Mouse (Mus musculus) midbrain, embryonic 12.5 days (tissue): ENCODE measurements around the gene Dnajc27. TPM values are rescaled to one million over a fixed set of nuclear protein-coding genes. Genes with fewer than 3 reads are reported as not detected.

Experiments
- ATAC-seq: fragments of 200-750 bp; cut with Nextera tagmentation; 2 replicates; pipeline ENCODE4 v1.8.0; 2017; ENCODE audit warnings: low read depth, moderate TSS enrichment, moderate library complexity; ENCODE audit not compliant: low FRiP score
- H3K27ac ChIP-seq: fragments of 300-500 bp; sonication (generic); replicated peaks from 2 replicates; pipeline ENCODE4 v1.5.1; 2016; ENCODE audit warnings: mild to moderate bottlenecking
- H3K27me3 ChIP-seq: fragments of 300-500 bp; sonication (generic); 2 replicates; pipeline ENCODE4 v1.6.1; 2016; ENCODE audit warnings: mild to moderate bottlenecking
- H3K36me3 ChIP-seq: fragments of 300-500 bp; sonication (generic); 2 replicates; pipeline ENCODE4 v1.6.1; 2016
- H3K4me1 ChIP-seq: fragments of 300-500 bp; sonication (generic); 2 replicates; pipeline ENCODE4 v1.6.1; 2016
- H3K4me2 ChIP-seq: fragments of 300-500 bp; sonication (generic); replicated peaks from 2 replicates; pipeline ENCODE4 v1.6.1; 2016; ENCODE audit warnings: mild to moderate bottlenecking, moderate library complexity
- H3K4me3 ChIP-seq: fragments of 300-500 bp; sonication (generic); 2 replicates; pipeline ENCODE4 v1.5.1; 2016; ENCODE audit warnings: mild to moderate bottlenecking
- H3K9ac ChIP-seq: fragments of 300-500 bp; sonication (generic); replicated peaks from 2 replicates; pipeline ENCODE4 v1.6.1; 2016; ENCODE audit warnings: mild to moderate bottlenecking, moderate library complexity
- H3K9me3 ChIP-seq: fragments of 300-500 bp; sonication (generic); 2 replicates; pipeline ENCODE4 v1.6.1; 2016; ENCODE audit warnings: mild to moderate bottlenecking
- WGBS: fragments of 180-500 bp; shearing (Covaris S2); methylation state at CpG from one replicate; pipeline ENCODE4 v1.1.7; 2016; 5-methylcytosine and 5-hydroxymethylcytosine counted together
- polyA plus RNA-seq: library from polyadenylated mRNA; unstranded; fragments of >200 nt; fragmentation: Nextera tagmentation; extraction: Ambion mirVana; gene quantifications from 2 replicates; pipeline ENCODE4 v1.2.1, GENCODE M21; 2016

The Dnajc27 gene
- polyA plus RNA-seq, 1 experiment from 2014 or later, result 14.2 TPM

- no peaks in the 10 kb centered on the region for H3K27me3 ChIP-seq
- no peak overlapping the region for H3K4me3 ChIP-seq
- H3K27ac ChIP-seq, result no peak overlapping the region
- H3K36me3 ChIP-seq, result no peaks in the 10 kb centered on the region
- no peak for ATAC-seq
- H3K9me3 ChIP-seq, result no peaks in the 10 kb centered on the region
- no peak overlapping the region for H3K4me2 ChIP-seq
- WGBS, result 66% methylated on average over 9 of the region's 9 CpGs
- H3K9ac ChIP-seq, result no peak overlapping the region
- H3K4me1 ChIP-seq, result no peaks in the 10 kb centered on the region
These were observed 24.1 kb upstream of the Dnajc27 start for GRCm38 (mm10) chr12:4058321-4058720.

DNA sequence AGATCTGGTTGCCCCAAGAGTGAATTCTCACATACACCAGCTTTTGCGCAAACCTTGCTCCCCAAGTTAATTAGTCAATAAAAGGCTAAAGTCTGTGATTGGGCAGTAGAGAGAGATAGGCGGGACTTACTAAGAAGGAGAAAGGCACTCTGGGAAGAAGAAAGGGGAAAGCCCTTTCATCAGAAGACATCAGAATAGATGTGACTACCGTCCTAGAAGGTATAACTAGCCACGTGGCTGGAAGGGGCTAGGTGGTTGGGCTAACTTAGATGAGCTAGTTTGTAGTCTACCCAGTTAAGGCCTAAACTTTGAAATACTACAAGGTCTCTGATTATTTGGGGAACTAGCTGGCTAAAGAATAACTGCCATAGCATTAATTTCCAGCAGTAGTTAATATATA is 22.7 kb upstream of the Dnajc27 start:
- ATAC-seq, result no peak
- Histone ChIP-seq H3K4me3 (no peak overlapping the region), H3K9ac (no peak overlapping the region), H3K27ac (no peak overlapping the region), H3K4me1 (no peaks in the 10 kb centered on the region), H3K9me3 (no peaks in the 10 kb centered on the region), H3K36me3 (no peaks in the 10 kb centered on the region), H3K27me3 (no peaks in the 10 kb centered on the region), H3K4me2 (no peak overlapping the region)
- WGBS, result 80% methylated on average over 4 of the region's 4 CpGs

GRCm38 (mm10) chr12:4065498-4065897 is 16.9 kb upstream of the Dnajc27 start:
- Histone ChIP-seq H3K4me2 (no peak overlapping the region), H3K27me3 (no peaks in the 10 kb centered on the region), H3K9me3 (no peaks in the 10 kb centered on the region), H3K4me3 (no peak overlapping the region), H3K9ac (no peak overlapping the region), H3K36me3 (no peaks in the 10 kb centered on the region), H3K4me1 (no peaks in the 10 kb centered on the region), H3K27ac (no peak overlapping the region)
- no peak for ATAC-seq
- WGBS, result 98% methylated on average over 2 of the region's 2 CpGs

GRCm38 (mm10) chr12:4065944-4066343 is 16.4 kb upstream of the Dnajc27 start:
- H3K4me3 ChIP-seq, result no peak overlapping the region
- H3K4me1 ChIP-seq, result no peaks in the 10 kb centered on the region
- 81% methylated on average over 8 of the region's 8 CpGs for WGBS
- no peak overlapping the region for H3K27ac ChIP-seq
- no peaks in the 10 kb centered on the region for H3K27me3 ChIP-seq
- ATAC-seq, result no peak
- no peak overlapping the region for H3K9ac ChIP-seq
- H3K4me2 ChIP-seq, result no peak overlapping the region
- H3K9me3 ChIP-seq, result no peaks in the 10 kb centered on the region
- H3K36me3 ChIP-seq, result no peaks in the 10 kb centered on the region

GRCm38 (mm10) chr12:4066681-4067459 is 15.5 kb upstream of the Dnajc27 start:
- Histone ChIP-seq H3K9ac (no peak overlapping the region), H3K4me1 (no peaks in the 10 kb centered on the region)
- ATAC-seq, result no peak

DNA sequence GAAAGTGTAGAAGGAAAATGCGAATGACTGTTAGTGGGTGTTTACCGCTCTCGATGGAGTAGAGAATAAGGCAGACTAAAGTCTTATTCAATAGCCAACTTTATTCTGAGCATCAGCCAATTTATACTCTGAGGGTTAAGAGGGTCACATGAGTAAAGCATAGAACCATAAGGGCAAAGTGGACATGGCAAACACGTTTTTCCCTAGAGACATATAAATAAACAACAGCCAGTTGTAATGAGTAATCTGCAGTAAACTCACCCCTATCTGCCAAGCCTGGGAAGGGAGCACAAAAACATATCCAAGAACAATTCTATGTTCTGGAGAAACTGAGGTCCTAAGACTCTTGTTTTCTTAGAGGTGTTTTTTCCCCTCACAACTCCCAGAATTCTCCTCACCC is 13.8 kb upstream of the Dnajc27 start:
- Histone ChIP-seq H3K4me2 (no peak overlapping the region), H3K9ac (no peak overlapping the region), H3K27ac (no peak overlapping the region), H3K4me3 (no peak overlapping the region), H3K36me3 (no peaks in the 10 kb centered on the region), H3K9me3 (no peaks in the 10 kb centered on the region), H3K4me1 (no peaks in the 10 kb centered on the region), H3K27me3 (no peaks in the 10 kb centered on the region)
- ATAC-seq, result no peak
- WGBS, result 85% methylated on average over 4 of the region's 4 CpGs

More at GRCm38 (mm10) chr12:4066681-4067459, 15.5 kb upstream of the Dnajc27 start:
- no peaks in the 10 kb centered on the region for H3K9me3 ChIP-seq
- no peak overlapping the region for H3K4me2 ChIP-seq
- no peak overlapping the region for H3K27ac ChIP-seq
- no peak overlapping the region for H3K4me3 ChIP-seq
- 78% methylated on average over 6 of the region's 6 CpGs for WGBS
- no peaks in the 10 kb centered on the region for H3K36me3 ChIP-seq
- H3K27me3 ChIP-seq, result no peaks in the 10 kb centered on the region

DNA sequence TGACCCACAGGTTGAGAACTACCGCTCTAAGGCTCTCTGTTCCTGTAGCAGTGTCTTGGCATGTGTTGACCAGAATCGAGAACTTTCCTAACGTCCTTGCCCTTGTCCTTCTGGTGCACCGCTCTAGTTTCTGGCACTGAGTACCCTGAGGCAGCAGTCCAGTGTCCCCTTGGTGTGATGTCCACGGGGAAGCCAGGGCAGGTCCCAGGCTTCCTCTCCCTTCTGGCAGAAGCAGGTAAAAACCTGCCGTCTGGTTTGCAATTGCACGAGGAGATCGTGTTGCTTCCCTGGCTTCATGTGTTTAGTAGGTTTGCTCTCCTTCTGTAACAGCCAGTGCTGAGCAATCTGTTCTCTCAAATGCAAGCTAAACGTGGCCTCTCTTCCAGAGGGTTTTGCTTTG is 10.7 kb upstream of the Dnajc27 start:
- no peak overlapping the region for H3K4me2 ChIP-seq
- H3K4me1 ChIP-seq, result no peaks in the 10 kb centered on the region
- H3K36me3 ChIP-seq, result no peaks in the 10 kb centered on the region
- H3K27ac ChIP-seq, result no peak overlapping the region
- no peaks in the 10 kb centered on the region for H3K27me3 ChIP-seq
- no peak overlapping the region for H3K9ac ChIP-seq
- no peak overlapping the region for H3K4me3 ChIP-seq
- no peak for ATAC-seq
- no peaks in the 10 kb centered on the region for H3K9me3 ChIP-seq
- 85% methylated on average over 9 of the region's 9 CpGs for WGBS

GRCm38 (mm10) chr12:4075407-4075806 is 7.0 kb upstream of the Dnajc27 start:
- ATAC-seq, result no peak
- no peaks in the 10 kb centered on the region for H3K36me3 ChIP-seq
- WGBS, result 60% methylated on average over 8 of the region's 8 CpGs
- no peak overlapping the region for H3K4me3 ChIP-seq
- H3K27me3 ChIP-seq, result no peaks in the 10 kb centered on the region
- H3K9ac ChIP-seq, result no peak overlapping the region
- H3K4me1 ChIP-seq, result no peaks in the 10 kb centered on the region
- no peak overlapping the region for H3K4me2 ChIP-seq
- H3K9me3 ChIP-seq, result no peaks in the 10 kb centered on the region
- H3K27ac ChIP-seq, result no peak overlapping the region

- no peaks in the 10 kb centered on the region for H3K36me3 ChIP-seq
- no peak for ATAC-seq
- no peaks in the 10 kb centered on the region for H3K4me1 ChIP-seq
- no peaks in the 10 kb centered on the region for H3K27me3 ChIP-seq
- H3K9me3 ChIP-seq, result no peaks in the 10 kb centered on the region
- H3K4me3 ChIP-seq, result no peak overlapping the region
- no peak overlapping the region for H3K9ac ChIP-seq
- H3K27ac ChIP-seq, result no peak overlapping the region
- no peak overlapping the region for H3K4me2 ChIP-seq
These were observed 6.0 kb upstream of the Dnajc27 start for GRCm38 (mm10) chr12:4076383-4076782.

GRCm38 (mm10) chr12:4078069-4078468 is 4.3 kb upstream of the Dnajc27 start:
- no peak overlapping the region for H3K4me2 ChIP-seq
- 0 out of 2 replicates have a peak, but pooled peaks cover 6% of the 10 kb centered on the region for H3K4me1 ChIP-seq
- no peaks in the 10 kb centered on the region for H3K9me3 ChIP-seq
- no peak overlapping the region for H3K27ac ChIP-seq
- no peaks in the 10 kb centered on the region for H3K27me3 ChIP-seq
- 44% methylated on average over 1 of the region's 1 CpGs for WGBS
- no peak overlapping the region for H3K4me3 ChIP-seq
- no peaks in the 10 kb centered on the region for H3K36me3 ChIP-seq
- ATAC-seq, result no peak
- H3K9ac ChIP-seq, result no peak overlapping the region

DNA sequence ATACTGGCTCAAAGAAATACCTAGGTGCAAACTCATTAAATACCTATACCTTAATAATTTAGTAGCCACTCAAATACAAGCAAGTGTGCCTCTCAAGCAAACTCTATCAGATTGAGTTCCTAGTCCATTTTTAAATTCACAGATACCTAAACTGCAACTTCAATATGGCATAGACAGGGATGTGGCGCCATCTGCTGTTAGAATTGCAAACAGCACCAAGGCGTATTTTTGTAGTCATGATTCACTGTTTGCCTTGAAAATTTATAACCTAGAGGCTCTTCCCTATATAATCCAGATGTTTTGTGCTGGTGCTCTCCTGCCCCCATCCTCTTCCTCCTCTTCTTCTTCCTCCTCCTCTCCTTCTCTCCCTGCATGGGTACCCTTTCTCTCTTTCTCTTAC is 2.1 kb upstream of the Dnajc27 start:
- H3K9me3 ChIP-seq, result no peaks in the 10 kb centered on the region
- WGBS, result 2% methylated on average over 2 of the region's 2 CpGs
- H3K36me3 ChIP-seq, result no peaks in the 10 kb centered on the region
- H3K4me2 ChIP-seq, result no peak overlapping the region
- ATAC-seq, result no peak
- H3K4me1 ChIP-seq, result peaks cover 15% of the 10 kb centered on the region
- no peak overlapping the region for H3K9ac ChIP-seq
- H3K27me3 ChIP-seq, result no peaks in the 10 kb centered on the region
- no peak overlapping the region for H3K4me3 ChIP-seq
- H3K27ac ChIP-seq, result no peak overlapping the region

DNA sequence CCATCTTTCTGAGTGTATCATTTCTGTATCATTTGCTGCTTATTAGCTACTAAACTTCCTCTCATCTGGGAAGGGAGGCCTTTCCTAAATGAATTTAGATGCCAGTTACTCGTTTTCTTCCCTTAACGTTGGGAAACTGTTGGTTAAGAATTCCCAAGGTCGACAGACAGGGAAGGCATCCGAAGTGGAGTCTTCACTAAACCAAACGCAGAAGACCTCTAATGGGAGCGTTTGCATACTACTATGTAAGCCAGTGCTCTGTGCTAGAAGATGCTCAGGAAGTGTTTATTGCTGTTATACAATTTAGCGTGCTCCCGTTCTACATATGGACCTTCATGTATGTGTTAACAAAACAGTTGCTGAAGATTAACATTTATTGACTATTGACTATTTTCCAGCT is 1.1 kb downstream of the Dnajc27 start:
- H3K36me3 ChIP-seq, result peaks cover 22% of the 10 kb centered on the region
- 74% methylated on average over 8 of the region's 8 CpGs for WGBS
- no peak overlapping the region for H3K27ac ChIP-seq
- peak overlapping the region; percentile 61 for H3K4me3 ChIP-seq
- no peak for ATAC-seq
- peaks cover 15% of the 10 kb centered on the region for H3K4me1 ChIP-seq
- peak overlapping the region; percentile 60 for H3K4me2 ChIP-seq
- H3K27me3 ChIP-seq, result no peaks in the 10 kb centered on the region
- peak overlapping the region; percentile 66 for H3K9ac ChIP-seq
- H3K9me3 ChIP-seq, result no peaks in the 10 kb centered on the region

GRCm38 (mm10) chr12:4107383-4107782 is 25.0 kb downstream of the Dnajc27 start:
- Histone ChIP-seq H3K4me1 (no peaks in the 10 kb centered on the region), H3K27ac (no peak overlapping the region), H3K4me3 (no peak overlapping the region), H3K27me3 (no peaks in the 10 kb centered on the region), H3K9ac (no peak overlapping the region), H3K9me3 (no peaks in the 10 kb centered on the region), H3K4me2 (no peak overlapping the region), H3K36me3 (peaks cover 54% of the 10 kb centered on the region)
- 82% methylated on average over 4 of the region's 4 CpGs for WGBS
- peak; percentile 63; the same call in 1 of the 2 replicates for ATAC-seq
